Mouse (Mus musculus) hindbrain, embryonic 16.5 days (tissue): ENCODE measurements at regions not wholly inside any gene's neighbourhood (a gene's known extent, or its start where the extent isn't known, plus 50 kb on each side); places are given as distances from the start of the nearest gene placed in this dataset.

Experiments
- ATAC-seq: fragments of 200-750 bp; cut with Nextera tagmentation; 2 replicates; pipeline ENCODE4 v1.8.0; 2017; ENCODE audit warnings: moderate TSS enrichment, moderate library complexity
- H3K27ac ChIP-seq: fragments of 300-500 bp; sonication (generic); 2 replicates; pipeline ENCODE4 v1.5.1; 2014; ENCODE audit warnings: low read depth, mild to moderate bottlenecking, control low read depth, low read length, moderate library complexity
- H3K27me3 ChIP-seq: fragments of 300-500 bp; sonication (generic); replicated peaks from 2 replicates; pipeline ENCODE4 v1.6.1; 2014; ENCODE audit warnings: low read length; ENCODE audit not compliant: control insufficient read depth, insufficient read depth
- H3K36me3 ChIP-seq: fragments of 300-500 bp; sonication (generic); 2 replicates; pipeline ENCODE4 v1.6.1; 2014; ENCODE audit warnings: mild to moderate bottlenecking, low read length, moderate library complexity, mixed read lengths; ENCODE audit not compliant: control insufficient read depth, insufficient read depth
- H3K4me1 ChIP-seq: fragments of 300-500 bp; sonication (generic); 2 replicates; pipeline ENCODE4 v1.6.1; 2014; ENCODE audit warnings: low read depth, low read length; ENCODE audit not compliant: control insufficient read depth, insufficient read depth
- H3K4me2 ChIP-seq: fragments of 300-500 bp; sonication (generic); 2 replicates; pipeline ENCODE4 v1.6.1; 2014; ENCODE audit warnings: mild to moderate bottlenecking, low read length, control low read depth, moderate library complexity
- H3K4me3 ChIP-seq: fragments of 300-500 bp; sonication (generic); 2 replicates; pipeline ENCODE4 v1.5.1; 2014; ENCODE audit warnings: mild to moderate bottlenecking, low read length, control low read depth, moderate library complexity
- H3K9ac ChIP-seq: fragments of 300-500 bp; sonication (generic); 2 replicates; pipeline ENCODE4 v1.6.1; 2014; ENCODE audit warnings: low read depth, mild to moderate bottlenecking, control low read depth, low read length, moderate library complexity
- H3K9me3 ChIP-seq: fragments of 300-500 bp; sonication (generic); 2 replicates; pipeline ENCODE4 v1.6.1; 2014; ENCODE audit warnings: mild to moderate bottlenecking, low read length, moderate library complexity; ENCODE audit not compliant: control insufficient read depth
- WGBS: fragments of 180-500 bp; shearing (Covaris S2); extraction: QIAGEN DNeasy Blood & Tissue Kit; methylation state at CpG from one replicate; pipeline ENCODE4 v1.1.7; 2014; 5-methylcytosine and 5-hydroxymethylcytosine counted together

DNA sequence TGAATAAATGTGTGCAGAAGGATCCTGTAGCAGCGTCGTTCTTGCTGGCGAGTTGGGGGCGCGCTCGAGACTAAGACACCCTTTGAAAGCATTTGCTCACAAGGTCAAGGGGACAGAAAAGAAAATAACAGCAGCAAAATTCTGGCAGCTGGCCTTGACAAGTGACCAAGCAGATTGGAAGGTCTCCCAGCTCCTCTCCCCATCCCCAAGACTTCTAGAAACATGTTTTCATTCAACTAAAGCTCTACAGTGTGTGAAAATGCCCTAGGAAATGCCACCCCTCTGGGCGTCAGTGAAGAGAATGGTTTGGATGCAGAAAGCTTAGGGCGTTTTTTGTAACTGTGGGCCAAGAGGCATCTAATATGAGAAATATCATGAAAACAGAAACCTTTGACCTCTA is 272.7 kb downstream of the Tbc1d1 start:
- Histone ChIP-seq H3K4me3 (no peak overlapping the region), H3K9ac (no peak overlapping the region), H3K4me1 (no peaks in the 10 kb centered on the region), H3K27me3 (no peaks in the 10 kb centered on the region), H3K36me3 (no peaks in the 10 kb centered on the region), H3K4me2 (no peak overlapping the region), H3K9me3 (no peaks in the 10 kb centered on the region), H3K27ac (no peak overlapping the region)
- WGBS, result 86% methylated on average over 8 of the region's 8 CpGs
- ATAC-seq, result no peak

DNA sequence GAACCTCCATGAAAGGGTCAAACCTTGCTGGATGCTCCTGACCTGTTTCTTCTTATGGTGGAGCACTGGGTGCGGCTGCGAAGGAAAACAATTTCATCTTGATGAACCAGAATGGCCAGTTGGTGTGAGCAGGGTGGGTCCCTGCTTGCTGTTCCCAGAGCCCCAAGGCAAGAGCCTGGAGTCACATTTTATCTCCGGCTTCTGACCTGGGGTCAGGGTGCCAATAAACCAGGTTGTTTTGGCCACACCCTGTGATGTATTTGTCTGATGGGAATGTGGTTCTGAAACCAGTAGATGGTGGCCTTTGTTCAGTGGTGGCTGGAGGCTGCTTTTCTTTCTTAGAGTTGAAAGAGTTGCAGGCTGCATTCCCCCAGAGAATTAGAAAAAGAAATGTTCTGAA is 274.4 kb downstream of the Tbc1d1 start:
- H3K27ac ChIP-seq, result no peak overlapping the region
- H3K4me2 ChIP-seq, result no peak overlapping the region
- H3K9me3 ChIP-seq, result no peaks in the 10 kb centered on the region
- no peak for ATAC-seq
- H3K27me3 ChIP-seq, result no peaks in the 10 kb centered on the region
- no peaks in the 10 kb centered on the region for H3K36me3 ChIP-seq
- H3K9ac ChIP-seq, result no peak overlapping the region
- H3K4me1 ChIP-seq, result no peaks in the 10 kb centered on the region
- H3K4me3 ChIP-seq, result no peak overlapping the region
- 90% methylated on average over 3 of the region's 3 CpGs for WGBS

DNA sequence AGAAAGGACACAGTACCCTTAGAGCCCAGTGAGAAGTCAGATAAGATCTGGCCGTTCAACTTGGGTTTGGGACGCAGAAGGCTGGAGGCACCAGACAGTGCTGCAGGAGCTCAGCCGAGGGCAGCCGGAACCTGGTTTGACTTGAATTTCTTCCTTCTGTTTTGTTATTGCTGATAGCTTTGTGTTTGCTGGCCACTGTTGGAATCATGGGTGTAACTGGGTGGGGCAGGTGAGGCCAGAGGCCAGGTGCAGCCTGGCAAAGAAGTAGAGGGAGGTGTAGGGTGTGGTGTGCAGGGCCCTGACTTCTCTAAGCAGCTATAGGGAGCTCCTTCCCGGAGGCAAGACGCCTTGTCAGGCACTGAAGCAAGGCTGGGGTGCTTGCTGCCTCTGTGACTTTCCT is 275.5 kb downstream of the Tbc1d1 start:
- Histone ChIP-seq H3K27ac (no peak overlapping the region), H3K9me3 (no peaks in the 10 kb centered on the region), H3K4me1 (no peaks in the 10 kb centered on the region), H3K9ac (no peak overlapping the region), H3K27me3 (no peaks in the 10 kb centered on the region), H3K4me3 (no peak overlapping the region), H3K4me2 (no peak overlapping the region), H3K36me3 (no peaks in the 10 kb centered on the region)
- 95% methylated on average over 6 of the region's 6 CpGs for WGBS
- ATAC-seq, result no peak

DNA sequence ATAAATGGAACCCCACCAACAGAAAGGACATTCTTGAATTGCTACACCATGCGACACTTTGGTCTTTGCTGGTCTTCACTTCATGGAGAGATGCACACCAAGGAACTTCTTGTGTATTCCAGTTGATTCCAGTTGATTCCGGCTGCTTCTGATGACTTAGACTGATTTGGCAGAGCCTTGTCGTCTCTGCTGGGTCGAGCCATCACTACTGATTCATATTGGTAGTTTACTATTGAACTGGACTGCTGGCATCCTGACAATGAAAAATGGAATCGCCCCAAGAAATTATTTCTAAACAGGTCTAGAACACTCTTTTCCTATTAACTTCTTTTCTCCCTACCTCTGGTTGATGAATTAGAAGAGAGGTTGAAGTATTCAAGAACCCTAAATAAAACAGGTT is 277.7 kb downstream of the Tbc1d1 start:
- WGBS, result 88% methylated on average over 5 of the region's 5 CpGs
- Histone ChIP-seq H3K4me2 (no peak overlapping the region), H3K4me3 (no peak overlapping the region), H3K36me3 (no peaks in the 10 kb centered on the region), H3K9me3 (no peaks in the 10 kb centered on the region), H3K27me3 (no peaks in the 10 kb centered on the region), H3K9ac (no peak overlapping the region), H3K4me1 (no peaks in the 10 kb centered on the region), H3K27ac (no peak overlapping the region)
- no peak for ATAC-seq

DNA sequence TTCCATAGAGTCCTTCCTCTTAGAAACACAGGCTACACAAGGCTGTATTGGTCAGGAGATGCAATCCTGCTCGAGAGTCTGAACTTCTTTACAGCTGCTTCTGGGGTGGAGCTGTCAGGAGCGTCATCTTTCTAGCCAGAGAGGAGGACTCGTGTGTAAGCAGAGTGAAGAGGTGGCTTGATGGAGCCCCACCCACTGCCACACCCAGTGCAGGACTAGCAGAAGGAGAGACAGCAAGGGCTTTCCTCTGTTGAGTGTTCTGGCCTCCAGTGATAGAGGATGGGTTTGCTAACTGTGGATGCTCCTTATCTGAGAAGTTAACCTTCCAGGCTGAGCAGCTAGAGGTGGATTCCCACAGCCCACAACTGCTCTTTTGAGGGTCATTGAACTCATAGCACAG is 279.4 kb downstream of the Tbc1d1 start:
- no peaks in the 10 kb centered on the region for H3K9me3 ChIP-seq
- H3K4me1 ChIP-seq, result no peaks in the 10 kb centered on the region
- ATAC-seq, result no peak
- H3K27ac ChIP-seq, result no peak overlapping the region
- no peaks in the 10 kb centered on the region for H3K27me3 ChIP-seq
- H3K4me3 ChIP-seq, result no peak overlapping the region
- no peak overlapping the region for H3K4me2 ChIP-seq
- H3K36me3 ChIP-seq, result no peaks in the 10 kb centered on the region
- WGBS, result 75% methylated on average over 3 of the region's 3 CpGs
- no peak overlapping the region for H3K9ac ChIP-seq

DNA sequence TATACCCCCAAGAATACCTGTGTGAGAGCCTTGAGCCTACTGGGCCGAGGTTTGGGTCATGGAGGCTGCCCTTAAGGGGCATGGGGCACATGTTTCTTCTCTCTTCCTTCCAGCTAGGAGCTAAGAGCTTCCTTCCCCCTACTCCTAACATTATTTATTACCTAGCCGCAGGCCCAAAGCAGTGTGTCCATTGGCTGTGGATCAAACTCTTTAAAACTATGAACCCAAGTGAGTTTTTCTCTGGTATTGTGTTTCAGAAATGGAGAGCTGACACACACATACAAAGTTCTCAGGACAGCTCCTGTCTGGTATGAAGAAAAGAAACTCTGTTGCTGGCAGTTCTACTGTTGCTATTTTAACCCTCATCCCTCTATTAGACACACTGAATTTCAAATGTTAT is 279.9 kb downstream of the Tbc1d1 start:
- H3K27ac ChIP-seq, result no peak overlapping the region
- no peaks in the 10 kb centered on the region for H3K27me3 ChIP-seq
- H3K4me2 ChIP-seq, result no peak overlapping the region
- no peak for ATAC-seq
- H3K4me3 ChIP-seq, result no peak overlapping the region
- no peaks in the 10 kb centered on the region for H3K36me3 ChIP-seq
- H3K4me1 ChIP-seq, result no peaks in the 10 kb centered on the region
- H3K9me3 ChIP-seq, result no peaks in the 10 kb centered on the region
- no peak overlapping the region for H3K9ac ChIP-seq
- 84% methylated on average over 2 of the region's 2 CpGs for WGBS

DNA sequence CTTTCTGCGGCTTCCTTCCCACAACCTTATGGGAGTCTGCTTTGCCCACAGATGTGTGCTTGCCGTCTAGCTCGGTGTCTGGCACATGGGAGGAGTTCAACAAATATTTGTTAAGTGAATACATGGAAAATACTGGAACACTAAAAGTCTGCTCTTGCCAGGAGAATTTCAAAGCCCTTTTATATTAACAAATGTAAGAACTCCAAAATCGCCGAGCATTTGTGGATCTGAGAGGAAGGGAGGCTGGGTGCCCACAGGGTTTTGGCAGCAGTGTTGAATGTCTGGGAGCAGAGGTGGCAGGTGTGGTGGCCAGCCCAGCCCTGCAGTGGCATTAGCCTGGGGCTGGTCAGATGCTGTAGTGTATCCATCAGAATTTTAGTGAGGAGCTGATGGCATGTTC is 281.6 kb downstream of the Tbc1d1 start:
- Histone ChIP-seq H3K27ac (no peak overlapping the region), H3K36me3 (no peaks in the 10 kb centered on the region), H3K27me3 (no peaks in the 10 kb centered on the region), H3K9ac (no peak overlapping the region), H3K4me1 (no peaks in the 10 kb centered on the region), H3K9me3 (no peaks in the 10 kb centered on the region), H3K4me2 (no peak overlapping the region), H3K4me3 (no peak overlapping the region)
- WGBS, result 79% methylated on average over 5 of the region's 5 CpGs
- ATAC-seq, result no peak

DNA sequence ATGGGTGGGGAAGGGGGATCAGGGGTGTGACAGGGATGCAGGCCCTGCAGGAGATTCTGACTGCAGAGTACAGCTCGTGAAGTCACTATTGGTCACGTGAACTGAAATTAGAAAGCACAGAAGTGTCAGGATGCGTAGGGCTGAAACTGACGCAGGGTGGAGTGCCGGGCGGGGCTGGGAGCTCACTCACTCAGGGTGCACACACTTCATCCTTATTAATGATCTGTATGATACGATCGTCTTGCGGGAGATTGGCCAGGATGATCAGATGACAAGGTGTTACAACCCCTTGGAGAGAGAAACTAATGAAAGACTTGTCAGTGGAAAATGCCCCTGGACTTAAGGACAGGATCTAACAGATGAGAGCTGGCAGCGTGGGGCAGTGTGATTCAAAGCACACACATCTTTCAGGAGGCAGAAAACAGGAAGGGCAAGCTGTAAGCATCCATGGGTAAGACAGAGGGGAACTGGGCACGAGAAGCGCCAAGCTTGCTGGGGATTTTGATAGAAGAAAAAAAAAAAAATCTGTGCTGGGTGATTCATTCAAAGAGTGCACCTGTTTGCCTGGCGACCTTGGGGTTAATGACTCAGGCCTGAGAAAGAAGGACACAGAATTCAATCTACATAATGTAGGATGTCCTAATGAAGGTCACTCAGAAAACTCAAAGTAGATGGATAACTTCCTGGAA is 282.5 kb downstream of the Tbc1d1 start:
- Histone ChIP-seq H3K4me2 (no peak overlapping the region), H3K9me3 (no peaks in the 10 kb centered on the region), H3K36me3 (no peaks in the 10 kb centered on the region), H3K27ac (no peak overlapping the region), H3K27me3 (no peaks in the 10 kb centered on the region), H3K9ac (no peak overlapping the region), H3K4me1 (no peaks in the 10 kb centered on the region), H3K4me3 (no peak overlapping the region)
- WGBS, result 71% methylated on average over 13 of the region's 13 CpGs
- no peak for ATAC-seq

DNA sequence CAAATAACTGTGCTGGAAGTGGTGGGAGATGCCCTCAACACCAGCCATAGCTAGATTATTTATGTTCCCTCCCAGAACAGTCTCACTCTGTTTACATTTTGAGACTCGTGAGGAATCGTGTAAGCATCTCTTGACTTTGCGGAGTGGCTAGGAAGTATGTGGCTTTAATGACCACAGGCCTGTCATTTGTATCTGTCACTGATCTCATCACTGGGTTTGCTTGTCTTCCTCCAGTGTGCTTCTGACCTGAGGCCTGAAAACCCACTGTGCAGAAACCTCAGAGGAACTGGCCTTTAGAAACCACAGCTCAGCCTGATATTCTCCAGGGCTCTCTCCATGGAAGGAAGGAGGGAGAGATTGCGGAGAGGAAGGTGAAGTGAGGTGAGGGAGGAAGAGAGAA is 291.7 kb downstream of the Tbc1d1 start:
- Histone ChIP-seq H3K36me3 (no peaks in the 10 kb centered on the region), H3K9me3 (no peaks in the 10 kb centered on the region), H3K4me2 (no peak overlapping the region), H3K9ac (no peak overlapping the region), H3K27ac (no peak overlapping the region), H3K4me1 (no peaks in the 10 kb centered on the region), H3K4me3 (no peak overlapping the region), H3K27me3 (no peaks in the 10 kb centered on the region)
- no peak for ATAC-seq
- WGBS, result 85% methylated on average over 4 of the region's 4 CpGs
